Comparison of ENCODE assay signal across 23 mouse cellular contexts in genomic region chr4:43452315-43452714, GRCm38 (mm10). TPM values are rescaled to one million over a fixed set of nuclear protein-coding genes. Genes with fewer than 3 reads are reported as not detected.
A peak's percentile ranks its signal among the peaks of the same experiment; 100 is the strongest.
DNase-seq lines count a peak whose midpoint lies in the region; ATAC-seq and TF ChIP-seq lines count a peak whose summit lies in the region.
"Had no signal": no experiment of that assay in that cellular context is flagged by ENCODE, and none has a peak within 500 bp of the region (broad histone marks: within the 10 kb centered on the region; RNA-seq: fewer than 3 reads in every experiment).

No protein-coding gene starts in this region.

- no peaks in the 10 kb centered on the region for H3K79me2 ChIP-seq in MEL (ENCODE audit: control insufficient read depth, insufficient read depth, low read length, poor library complexity)

- TF ChIP-seq CTCF in lung, embryonic 14.5 days (IDR thresholded peaks at IDR 0.05; ENCODE audit: low read depth) = no peak
- no peak for TF ChIP-seq CTCF in MEL (IDR thresholded peaks at IDR 0.05 in 2 of 3, conservative IDR thresholded peaks at IDR 0.05 in 1 of 3; ENCODE audit: control insufficient read depth in 1 of 3, insufficient read depth in 1 of 3, low read depth in 2 of 3, low read length in 3 of 3, poor library complexity in 1 of 3, severe bottlenecking in 1 of 3)

- no peak for ATAC-seq in heart, embryonic 15.5 days (replicated peaks; ENCODE audit: insufficient number of reproducible peaks, insufficient read depth, low FRiP score, low read depth)
- ATAC-seq in lung, embryonic 14.5 days (ENCODE audit: insufficient read depth) = no peak
- ATAC-seq: activated CD4-positive, CD25-positive, alpha-beta regulatory T cell, adult 4 months; forebrain, embryonic 15.5 days; hindbrain, postnatal 0 days; Patski had no signal

- H3K27ac ChIP-seq in heart, embryonic 15.5 days = no peak overlapping the region
- H3K27ac ChIP-seq in lung, embryonic 14.5 days (ENCODE audit: low read depth) = no peak overlapping the region
- H3K27ac ChIP-seq in MEL (ENCODE audit: control insufficient read depth, low read depth, low read length) = no peak overlapping the region
- H3K27ac ChIP-seq: embryonic facial prominence, embryonic 12.5 days; forebrain, embryonic 15.5 days; hindbrain, embryonic 13.5 days; hindbrain, postnatal 0 days had no signal

- no peak for TF ChIP-seq POLR2A in MEL (IDR thresholded peaks at IDR 0.05; ENCODE audit: control insufficient read depth in 1 of 2, insufficient read depth in 1 of 2, low read depth in 1 of 2, low read length in 2 of 2, poor library complexity in 1 of 2)

- 40% methylated on average over 11 of the region's 11 CpGs for WGBS in heart, embryonic 15.5 days
- WGBS in lung, embryonic 14.5 days = 46% methylated on average over 11 of the region's 11 CpGs

- H3K27me3 ChIP-seq in heart, embryonic 15.5 days = peaks cover 37% of the 10 kb centered on the region
- H3K27me3 ChIP-seq in lung, embryonic 14.5 days (ENCODE audit: insufficient read depth, low read length) = peaks cover 26% of the 10 kb centered on the region
- no peaks in the 10 kb centered on the region for H3K27me3 ChIP-seq in MEL (ENCODE audit: control insufficient read depth in 1 of 2, insufficient read depth in 2 of 2, low read length in 2 of 2)
- H3K27me3 ChIP-seq: Patski had no signal

- no peak for TF ChIP-seq RAD21 in MEL (IDR thresholded peaks at IDR 0.05; ENCODE audit: low read depth, low read length)

- H3K4me1 ChIP-seq in heart, embryonic 15.5 days (replicated peaks) = peaks cover 23% of the 10 kb centered on the region
- H3K4me1 ChIP-seq in lung, embryonic 14.5 days (ENCODE audit: insufficient read depth) = no peaks in the 10 kb centered on the region
- peaks cover 0 to 12% of the 10 kb centered on the region in 2 experiments; a peak in 2 of 4 replicates for H3K4me1 ChIP-seq in MEL (ENCODE audit: control insufficient read depth in 1 of 2, insufficient read depth in 2 of 2, low read length in 2 of 2)

- intact Hi-C loops in heart, postnatal 25 days (cut with DNase I) = no loop called here

- peak overlapping the region; percentile 17; the same call in 1 of the 2 replicates for H3K4me2 ChIP-seq in heart, embryonic 15.5 days
- H3K4me2 ChIP-seq in lung, embryonic 14.5 days = no peak overlapping the region
- H3K4me2 ChIP-seq: forebrain, embryonic 15.5 days had no signal

- no peak overlapping the region for H3K4me3 ChIP-seq in heart, embryonic 15.5 days
- no peak overlapping the region for H3K4me3 ChIP-seq in lung, embryonic 14.5 days (ENCODE audit: low read depth, low read length)
- no peak overlapping the region for H3K4me3 ChIP-seq in MEL (ENCODE audit: control insufficient read depth in 1 of 2, insufficient read depth in 1 of 2, low read depth in 2 of 2, low read length in 2 of 2)
- H3K4me3 ChIP-seq: embryonic facial prominence, embryonic 12.5 days; forebrain, embryonic 15.5 days; hindbrain, embryonic 13.5 days had no signal

- H3K9ac ChIP-seq in heart, embryonic 15.5 days = no peak overlapping the region
- no peak overlapping the region for H3K9ac ChIP-seq in lung, embryonic 14.5 days
- no peak overlapping the region for H3K9ac ChIP-seq in MEL (ENCODE audit: control insufficient read depth, low read depth, low read length, poor library complexity, severe bottlenecking)
- H3K9ac ChIP-seq: embryonic facial prominence, embryonic 12.5 days; forebrain, embryonic 15.5 days had no signal

- peaks cover 11% of the 10 kb centered on the region for H3K36me3 ChIP-seq in heart, embryonic 15.5 days
- peaks cover 14% of the 10 kb centered on the region for H3K36me3 ChIP-seq in lung, embryonic 14.5 days (ENCODE audit: insufficient read depth)
- no peaks in the 10 kb centered on the region; a peak in 1 of 4 replicates for H3K36me3 ChIP-seq in MEL (ENCODE audit: control insufficient read depth in 1 of 2, insufficient read depth in 2 of 2, low read length in 2 of 2)

- H3K9me3 ChIP-seq in heart, embryonic 15.5 days (replicated peaks) = no peaks in the 10 kb centered on the region
- no peaks in the 10 kb centered on the region for H3K9me3 ChIP-seq in lung, embryonic 14.5 days (ENCODE audit: low read depth, low read length)
- no peaks in the 10 kb centered on the region for H3K9me3 ChIP-seq in MEL (replicated peaks; ENCODE audit: insufficient read depth, low read length)
- H3K9me3 ChIP-seq: embryonic facial prominence, embryonic 12.5 days; forebrain, embryonic 15.5 days; hindbrain, embryonic 13.5 days had no signal

- peak; percentile 45 for DNase-seq in adrenal gland, postnatal 10 days
- DNase-seq in adrenal gland, adult (ENCODE audit: inconsistent age in 2 of 2, low spot score in 1 of 2) = no peak
- no peak for DNase-seq in heart, postnatal 25 days (ENCODE audit: low spot score)
- peak; percentile 22 for DNase-seq in lung, embryonic 14.5 days
- no peak for DNase-seq in lung, adult 18-20 months
- peak; percentile 18 for DNase-seq in MEL (ENCODE audit: low read depth, low spot score)
- DNase-seq: adrenal gland, postnatal 14 days; cerebellum, adult 11-12 months; cerebellum, adult 9-10 months; gastrocnemius, postnatal 36 days had no signal

- no peak for TF ChIP-seq EP300 in MEL (IDR thresholded peaks at IDR 0.05; ENCODE audit: low read depth in 1 of 2, low read length in 2 of 2)

TF ChIP-seq in MEL, 35 proteins besides CTCF, POLR2A, EP300 and RAD21:
- TF ChIP-seq ZC3H11A (IDR thresholded peaks at IDR 0.05; ENCODE audit: low read depth, low read length) (no peak), JUND (IDR thresholded peaks at IDR 0.05; ENCODE audit: low read depth, low read length) (no peak), TBP (IDR thresholded peaks at IDR 0.05; ENCODE audit: low read depth, low read length) (no peak), MYC (IDR thresholded peaks at IDR 0.05; ENCODE audit: low read depth, low read length) (no peak), MAZ (IDR thresholded peaks at IDR 0.05; ENCODE audit: low read depth, low read length) (no peak)

RNA-seq across cellular contexts. Expression of gene Cd72, which starts 2.1 kb away (rescaled TPM):
- 1 to 10 TPM; 1.9 to 3.2 TPM for total RNA-seq in adrenal gland, postnatal 10 days (2021)
- 2.1 and 5.2 TPM in 2 replicates for polyA plus RNA-seq in heart, embryonic 15.5 days (2015; fragmentation: Nextera tagmentation; extraction: Ambion mirVana)
- total RNA-seq in heart, postnatal 25 days (2021) = under 1 TPM; 0.81 to 0.87 TPM
- polyA plus RNA-seq in lung, embryonic 14.5 days (2014; fragmentation: Nextera tagmentation; extraction: Ambion mirVana) = 3.2 TPM in 2 replicates
- 0.52 and 1.3 TPM in 2 replicates for total RNA-seq in MEL (2012; rRNA removed)
- polyA plus RNA-seq in MEL (2012; ENCODE audit: insufficient read depth in 1 of 2, insufficient read length in 2 of 2, low read depth in 1 of 2, low replicate concordance in 2 of 2, missing spikeins in 1 of 2) = 1 to 10 TPM in 1 of 2 experiments, not detected in 1; 2.4 TPM
- total RNA-seq: gastrocnemius, adult 8-10 months; gastrocnemius, postnatal 36 days; hindbrain, postnatal 0 days had no signal

RNA-seq across cellular contexts. Expression of gene Tesk1, which starts 10.6 kb away (rescaled TPM):
- total RNA-seq in adrenal gland, postnatal 10 days (2021) = 10 to 100 TPM; 55.3 to 58.2 TPM
- 3.1 and 5.8 TPM in 2 replicates for polyA plus RNA-seq in heart, embryonic 15.5 days (2015; fragmentation: Nextera tagmentation; extraction: Ambion mirVana)
- 10 to 100 TPM; 33.1 to 34.4 TPM for total RNA-seq in heart, postnatal 25 days (2021)
- polyA plus RNA-seq in lung, embryonic 14.5 days (2014; fragmentation: Nextera tagmentation; extraction: Ambion mirVana) = 12.6 and 15.9 TPM in 2 replicates
- 7.6 and 9.1 TPM in 2 replicates for total RNA-seq in MEL (2012; rRNA removed)
- 10 to 100 TPM in 1 of 2 experiments, not detected in 1; 24.6 TPM for polyA plus RNA-seq in MEL (2012; ENCODE audit: insufficient read depth in 1 of 2, insufficient read length in 2 of 2, low read depth in 1 of 2, low replicate concordance in 2 of 2, missing spikeins in 1 of 2)

RNA-seq across cellular contexts. Expression of gene Fam166b, which starts 23.4 kb away (rescaled TPM):
- total RNA-seq in adrenal gland, postnatal 10 days (2021) = under 1 TPM; 0.27 to 0.97 TPM
- polyA plus RNA-seq in heart, embryonic 15.5 days (2015; fragmentation: Nextera tagmentation; extraction: Ambion mirVana) = 0.16 and 0.18 TPM in 2 replicates
- total RNA-seq in heart, postnatal 25 days (2021) = not detected
- polyA plus RNA-seq in lung, embryonic 14.5 days (2014; fragmentation: Nextera tagmentation; extraction: Ambion mirVana) = 0.32 and 0.34 TPM in 2 replicates
- not detected in 2 replicates for total RNA-seq in MEL (2012; rRNA removed)
- polyA plus RNA-seq in MEL (2012; ENCODE audit: insufficient read depth in 1 of 2, insufficient read length in 2 of 2, low read depth in 1 of 2, low replicate concordance in 2 of 2, missing spikeins in 1 of 2) = not detected
- total RNA-seq: adrenal gland, postnatal 14 days; gastrocnemius, adult 8-10 months; gastrocnemius, postnatal 36 days; hematopoietic stem cell, adult 5-6 weeks had no signal
- polyA plus RNA-seq: activated CD4-positive, CD25-positive, alpha-beta regulatory T cell, adult 4 months had no signal

RNA-seq across cellular contexts. Expression of gene Sit1, which starts 31.2 kb away (rescaled TPM):
- total RNA-seq in adrenal gland, postnatal 10 days (2021) = under 1 TPM; 0.51 to 0.64 TPM
- polyA plus RNA-seq in heart, embryonic 15.5 days (2015; fragmentation: Nextera tagmentation; extraction: Ambion mirVana) = 0.10 and 1.4 TPM in 2 replicates
- total RNA-seq in heart, postnatal 25 days (2021) = not detected
- polyA plus RNA-seq in lung, embryonic 14.5 days (2014; fragmentation: Nextera tagmentation; extraction: Ambion mirVana) = not detected in 2 replicates
- 0.08 TPM in 1 of 2 replicates, not detected in the other for total RNA-seq in MEL (2012; rRNA removed)
- under 1 TPM in 1 of 2 experiments, not detected in 1; 0.06 TPM for polyA plus RNA-seq in MEL (2012; ENCODE audit: insufficient read depth in 1 of 2, insufficient read length in 2 of 2, low read depth in 1 of 2, low replicate concordance in 2 of 2, missing spikeins in 1 of 2)
- total RNA-seq: gastrocnemius, adult 8-10 months; gastrocnemius, postnatal 36 days; hematopoietic stem cell, adult 5-6 weeks; hindbrain, postnatal 0 days had no signal
- polyA plus RNA-seq: C2C12; cortical plate, adult 2 months; embryonic facial prominence, embryonic 12.5 days; forebrain, embryonic 11.5 days; forebrain, embryonic 15.5 days; hindbrain, embryonic 13.5 days; hindbrain, postnatal 0 days; intestine, embryonic 14.5 days; Patski had no signal

RNA-seq across cellular contexts. Expression of gene Ccdc107, which starts 40.4 kb away (rescaled TPM):
- total RNA-seq in adrenal gland, postnatal 10 days (2021) = 10 to 100 TPM; 41.1 to 45.5 TPM
- polyA plus RNA-seq in heart, embryonic 15.5 days (2015; fragmentation: Nextera tagmentation; extraction: Ambion mirVana) = 71.4 and 74.5 TPM in 2 replicates
- total RNA-seq in heart, postnatal 25 days (2021) = 10 to 100 TPM; 26.6 to 31.8 TPM
- polyA plus RNA-seq in lung, embryonic 14.5 days (2014; fragmentation: Nextera tagmentation; extraction: Ambion mirVana) = 61.4 and 70.8 TPM in 2 replicates
- total RNA-seq in MEL (2012; rRNA removed) = 32.9 and 44.3 TPM in 2 replicates
- polyA plus RNA-seq in MEL (2012; ENCODE audit: insufficient read depth in 1 of 2, insufficient read length in 2 of 2, low read depth in 1 of 2, low replicate concordance in 2 of 2, missing spikeins in 1 of 2) = 10 to 100 TPM in 1 of 2 experiments, not detected in 1; 56.7 TPM

Comparison
In these comparisons a context has a peak if more than half of its experiments do, and no peak if none do; other contexts are left out.
1. DNase-seq: peak in adrenal gland, postnatal 10 days (single experiment), lung, embryonic 14.5 days (single experiment) and MEL (single experiment); none in adrenal gland, adult (0 of 2), heart, postnatal 25 days (single experiment) and lung, adult 18-20 months (0 of 2).